Mouse (Mus musculus) lung, postnatal 0 days (tissue): ENCODE data around the gene 4930402F06Rik.

Experiments
- CTCF ChIP-seq: IDR thresholded peaks from 2 replicates; pipeline ENCODE4 v1.5.1; 2016; ENCODE audit warnings: antibody characterized with exemption, mild to moderate bottlenecking
- EP300 ChIP-seq: IDR thresholded peaks from 2 replicates; pipeline ENCODE4 v1.6.1; 2016; ENCODE audit warnings: antibody characterized with exemption, mild to moderate bottlenecking, control low read depth

- TF ChIP-seq EP300 = no peak
- no peak for TF ChIP-seq CTCF
Observed at GRCm38 (mm10) chr2:35444764-35445262, 47.8 kb upstream of the 4930402F06Rik start.
